Mouse (Mus musculus) liver, postnatal 0 days (tissue): ENCODE measurements around the gene Ybx3. TPM values are rescaled to one million over a fixed set of nuclear protein-coding genes. Genes with fewer than 3 reads are reported as not detected.

Source experiments
- ATAC-seq: fragments of 200-750 bp; cut with Nextera tagmentation; 2 replicates; pipeline ENCODE4 v1.8.0; 2017; ENCODE audit warnings: mild to moderate bottlenecking, moderate library complexity
- DNase-seq: peaks from one replicate; pipeline ENCODE4 v3.0.0-alpha.2; 2016
- H3K27ac ChIP-seq: fragments of 300-500 bp; sonication (generic); 2 replicates; pipeline ENCODE4 v1.5.1; 2014; ENCODE audit warnings: antibody characterized with exemption, moderate library complexity, mild to moderate bottlenecking, low read depth
- H3K27me3 ChIP-seq: fragments of 300-500 bp; sonication (generic); 2 replicates; pipeline ENCODE4 v1.6.1; 2014; ENCODE audit warnings: low read length, control low read depth, mixed read lengths; ENCODE audit not compliant: insufficient read depth
- H3K36me3 ChIP-seq: fragments of 300-500 bp; sonication (generic); replicated peaks from 2 replicates; pipeline ENCODE4 v1.6.1; 2014; ENCODE audit warnings: mild to moderate bottlenecking, control low read depth, low read length, moderate library complexity, mixed read lengths; ENCODE audit not compliant: insufficient read depth
- H3K4me1 ChIP-seq: fragments of 300-500 bp; sonication (generic); 2 replicates; pipeline ENCODE4 v1.6.1; 2014; ENCODE audit warnings: antibody characterized with exemption, mild to moderate bottlenecking, control low read depth; ENCODE audit not compliant: insufficient read depth
- H3K4me2 ChIP-seq: fragments of 300-500 bp; sonication (generic); 2 replicates; pipeline ENCODE4 v1.6.1; 2014; ENCODE audit warnings: low read depth, mild to moderate bottlenecking, low read length, moderate library complexity, mixed read lengths
- H3K4me3 ChIP-seq: fragments of 300-500 bp; sonication (generic); 2 replicates; pipeline ENCODE4 v1.5.1; 2014; ENCODE audit warnings: low read depth, low read length
- H3K9ac ChIP-seq: fragments of 300-500 bp; sonication (generic); replicated peaks from 2 replicates; pipeline ENCODE4 v1.6.1; 2014; ENCODE audit warnings: mild to moderate bottlenecking, moderate library complexity
- H3K9me3 ChIP-seq: fragments of 300-500 bp; sonication (generic); 2 replicates; pipeline ENCODE4 v1.6.1; 2016; ENCODE audit warnings: mild to moderate bottlenecking, control low read depth, low read length, mixed read lengths
- CTCF ChIP-seq: sonication (generic); IDR thresholded peaks from 2 replicates; pipeline ENCODE4 v1.5.1; 2016; ENCODE audit warnings: antibody characterized with exemption, low read depth
- EP300 ChIP-seq: IDR thresholded peaks from 2 replicates; pipeline ENCODE4 v1.6.1; 2016; ENCODE audit warnings: antibody characterized with exemption, low read depth, mild to moderate bottlenecking
- WGBS: fragments of 180-500 bp; shearing (Covaris S2); extraction: QIAGEN DNeasy Blood & Tissue Kit; methylation state at CpG from one replicate; pipeline ENCODE4 v1.1.7; 2014; ENCODE audit not compliant: insufficient replicate concordance; 5-methylcytosine and 5-hydroxymethylcytosine counted together
- polyA plus RNA-seq: library from polyadenylated mRNA; unstranded; fragments of >200 nt; fragmentation: Nextera tagmentation; extraction: Ambion mirVana; gene quantifications from 2 replicates; pipeline ENCODE4 v1.2.1, GENCODE M21; 2015

The Ybx3 gene
- 38.9 and 67.2 TPM in 2 replicates for polyA plus RNA-seq

GRCm38 (mm10) chr6:131388040-131389021 is at the start of gene Ybx3:
Ybx3 (minus strand) TSS chr6:131388476.
- Histone ChIP-seq H3K27ac (peak within 1 kb of the TSS; percentile 96), H3K9ac (peak within 1 kb of the TSS; percentile 96), H3K9me3 (no peaks in the 10 kb centered on the region), H3K4me3 (peak within 1 kb of the TSS; percentile 78), H3K4me2 (peak within 1 kb of the TSS; percentile 78), H3K36me3 (no peaks in the 10 kb centered on the region), H3K27me3 (no peaks in the 10 kb centered on the region), H3K4me1 (peaks cover under 1% of the 10 kb centered on the region)
- DNase-seq, result peak; percentile 89
- TF ChIP-seq CTCF (no peak), EP300 (no peak)
- ATAC-seq, result peak; percentile 79
- WGBS, result 1% methylated on average over 75 of the region's 107 CpGs

GRCm38 (mm10) chr6:131436626-131437025 is 48.4 kb upstream of the Ybx3 start:
- Histone ChIP-seq H3K4me1 (peaks cover 4% of the 10 kb centered on the region), H3K36me3 (no peaks in the 10 kb centered on the region), H3K27me3 (0 out of 2 replicates have a peak, but pooled peaks cover 8% of the 10 kb centered on the region), H3K4me3 (no peak overlapping the region), H3K27ac (no peak overlapping the region), H3K4me2 (no peak overlapping the region), H3K9ac (no peak overlapping the region), H3K9me3 (no peaks in the 10 kb centered on the region)
- DNase-seq (no peak), ATAC-seq (no peak)
- TF ChIP-seq CTCF (no peak), EP300 (no peak)

- 0 out of 2 replicates have a peak, but pooled peaks cover 8% of the 10 kb centered on the region for H3K27me3 ChIP-seq
- no peaks in the 10 kb centered on the region for H3K36me3 ChIP-seq
- H3K9me3 ChIP-seq, result no peaks in the 10 kb centered on the region
- no peak overlapping the region for H3K27ac ChIP-seq
- TF ChIP-seq CTCF (no peak), EP300 (no peak)
- H3K9ac ChIP-seq, result no peak overlapping the region
- H3K4me2 ChIP-seq, result peak overlapping the region; percentile 64; the same call in 1 of the 2 replicates
- H3K4me3 ChIP-seq, result 0 out of 2 replicates have a peak overlapping the region, but pooled peaks have one; percentile 31
- 55% methylated on average over 1 of the region's 1 CpGs for whole genome bisulfite sequencing
- ATAC-seq, result no peak
- no peak for DNase-seq
- H3K4me1 ChIP-seq, result peaks cover 4% of the 10 kb centered on the region
These were observed 45.8 kb upstream of the Ybx3 start for GRCm38 (mm10) chr6:131434088-131434487.

- TF ChIP-seq CTCF, result no peak
- no peak for TF ChIP-seq EP300
- H3K9ac ChIP-seq, result no peak overlapping the region
- H3K9me3 ChIP-seq, result no peaks in the 10 kb centered on the region
- H3K27me3 ChIP-seq, result 0 out of 2 replicates have a peak, but pooled peaks cover 8% of the 10 kb centered on the region
- WGBS, result 10% methylated on average over 35 of the region's 39 CpGs
- H3K27ac ChIP-seq, result no peak overlapping the region
- ATAC-seq (no peak), DNase-seq (no peak)
- H3K36me3 ChIP-seq, result no peaks in the 10 kb centered on the region
- H3K4me1 ChIP-seq, result peaks cover 4% of the 10 kb centered on the region
- peak overlapping the region; percentile 64 for H3K4me2 ChIP-seq
- H3K4me3 ChIP-seq, result peak overlapping the region; percentile 31; the same call in 1 of the 2 replicates
These were observed 45.1 kb upstream of the Ybx3 start for GRCm38 (mm10) chr6:131433153-131434048.

- Histone ChIP-seq H3K4me2 (no peak overlapping the region), H3K9ac (no peak overlapping the region), H3K4me1 (no peaks in the 10 kb centered on the region), H3K4me3 (no peak overlapping the region), H3K9me3 (no peaks in the 10 kb centered on the region), H3K27me3 (no peaks in the 10 kb centered on the region), H3K36me3 (no peaks in the 10 kb centered on the region), H3K27ac (no peak overlapping the region)
- TF ChIP-seq CTCF, result peak; percentile 82
- TF ChIP-seq EP300, result no peak
- ATAC-seq, result peak; percentile 59; the same call in 1 of the 2 replicates
- DNase-seq, result peak; percentile 58
- 43% methylated on average over 3 of the region's 3 CpGs for whole genome bisulfite sequencing
These were observed 33.3 kb upstream of the Ybx3 start for GRCm38 (mm10) chr6:131421572-131421971.
